Mouse (Mus musculus) cerebellum, adult 9-11 months (tissue): ENCODE measurements around the gene Ccdc28a.

Source experiments
- DNase-seq: peaks from one replicate; pipeline ENCODE4 v3.0.0; 2022

Gene Ccdc28a

DNA sequence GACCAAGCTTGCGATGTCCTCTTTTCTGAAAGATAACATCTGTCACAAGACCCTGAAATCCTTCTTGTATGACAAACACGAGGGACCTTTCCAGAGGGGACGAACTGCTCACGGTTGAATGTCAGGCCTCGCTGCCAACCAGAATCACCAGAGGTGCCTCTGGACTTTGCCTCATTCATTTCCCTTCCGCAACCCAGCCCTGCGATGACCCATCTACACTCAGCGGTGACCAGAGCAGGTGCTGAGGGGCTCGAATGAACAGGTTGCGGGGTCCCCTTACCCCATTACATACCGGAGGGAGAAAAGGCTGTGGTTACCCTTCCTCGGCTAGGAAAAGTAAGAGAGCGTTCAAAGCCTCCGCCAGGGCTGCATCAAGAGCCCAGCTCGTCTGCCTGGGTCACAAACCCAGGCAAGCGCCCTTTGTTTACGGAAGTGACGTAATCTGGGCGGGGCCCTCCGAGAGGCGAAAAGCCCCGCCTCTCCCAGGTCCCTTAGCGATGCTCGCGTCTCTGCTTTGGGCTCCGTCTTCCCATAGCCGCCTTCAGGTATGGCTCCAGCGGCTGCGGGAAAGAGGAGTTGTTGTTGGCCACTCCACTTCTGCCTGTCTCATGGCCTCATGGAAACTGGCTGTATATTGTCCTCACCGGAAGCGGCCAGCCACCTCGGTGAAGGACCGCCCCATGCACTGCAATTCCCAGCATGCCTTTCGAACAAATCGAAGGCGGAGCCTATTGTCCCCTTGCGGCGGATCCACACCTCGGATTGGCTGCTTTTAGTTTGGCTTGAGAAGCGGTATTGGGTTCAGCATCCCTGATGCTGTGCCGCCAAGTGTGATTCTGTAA, at the start of gene Ccdc28a:
Gene Ccdc28a, minus strand, starts transcription at position 439 of the 842 bp plus-strand sequence.
- peak; percentile 97 for DNase-seq

GRCm38 (mm10) chr10:18283991-18284390, 49.2 kb upstream of the Ccdc28a start:
- no peak for DNase-seq

DNA sequence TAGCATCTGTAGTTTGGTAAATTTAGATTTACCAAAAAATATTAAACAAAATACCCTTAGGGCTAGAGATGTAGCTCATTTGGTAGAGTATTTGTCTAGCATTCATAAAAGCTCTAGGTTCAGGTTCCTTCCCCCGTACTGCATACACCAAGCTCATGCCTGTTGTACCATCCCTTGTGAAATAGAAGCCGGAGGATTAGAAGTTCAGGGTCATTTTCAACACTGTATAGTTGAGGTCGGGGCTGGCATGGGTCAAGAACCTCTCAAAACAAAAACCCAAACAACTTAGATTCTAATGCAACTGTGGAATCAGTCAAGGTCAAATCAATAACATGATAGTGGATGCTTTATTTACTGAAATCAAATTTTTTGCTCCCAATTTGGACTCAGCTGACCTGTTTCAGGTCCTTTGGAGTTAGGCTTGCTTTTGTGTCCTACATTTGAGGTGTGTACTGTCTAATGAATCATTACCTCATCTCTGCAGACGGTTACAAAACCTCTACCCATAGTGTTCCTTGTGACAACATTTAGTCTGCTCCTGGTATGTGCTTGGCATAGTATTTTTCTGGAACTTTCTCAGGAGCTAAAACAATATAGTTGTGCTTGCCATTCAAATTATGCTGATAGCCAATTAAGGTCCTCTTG, 41.4 kb upstream of the Ccdc28a start:
- no peak for DNase-seq

GRCm38 (mm10) chr10:18251345-18251744, 16.5 kb upstream of the Ccdc28a start:
- no peak for DNase-seq

- DNase-seq, result no peak
These were observed 8.8 kb upstream of the Ccdc28a start for GRCm38 (mm10) chr10:18243614-18244013.

- peak; percentile 27 for DNase-seq
These were observed 2.4 kb upstream of the Ccdc28a start for GRCm38 (mm10) chr10:18237191-18237590.

DNA sequence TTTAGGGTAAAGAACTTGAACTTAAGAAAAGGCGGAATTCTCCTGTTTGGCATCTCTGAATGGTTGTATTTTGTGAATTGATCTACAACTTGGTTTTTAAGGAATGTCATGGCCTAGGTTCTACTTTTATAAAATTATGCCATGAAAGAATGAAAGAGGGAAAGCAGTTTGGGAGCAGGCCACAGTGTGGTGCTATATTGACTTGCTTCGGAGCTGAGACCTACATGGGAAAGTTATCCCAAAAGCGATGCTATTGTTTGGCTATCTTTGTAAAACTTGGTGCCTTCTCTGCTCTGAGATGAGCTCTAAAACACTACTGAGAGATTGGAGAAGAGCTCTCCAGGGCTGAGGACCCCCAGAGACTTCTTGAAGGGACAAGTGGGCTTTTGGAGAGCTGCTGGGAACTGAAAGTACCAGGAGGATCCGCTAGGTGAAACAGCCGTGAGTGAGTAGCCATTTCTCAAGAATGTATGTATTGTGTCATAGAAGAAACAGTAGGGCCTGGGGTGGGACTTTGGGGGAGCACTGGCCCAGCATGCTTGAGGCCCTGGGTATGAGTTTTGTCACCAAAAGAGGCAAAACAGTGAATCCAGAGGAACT, 1.6 kb upstream of the Ccdc28a start:
- DNase-seq, result no peak

DNA sequence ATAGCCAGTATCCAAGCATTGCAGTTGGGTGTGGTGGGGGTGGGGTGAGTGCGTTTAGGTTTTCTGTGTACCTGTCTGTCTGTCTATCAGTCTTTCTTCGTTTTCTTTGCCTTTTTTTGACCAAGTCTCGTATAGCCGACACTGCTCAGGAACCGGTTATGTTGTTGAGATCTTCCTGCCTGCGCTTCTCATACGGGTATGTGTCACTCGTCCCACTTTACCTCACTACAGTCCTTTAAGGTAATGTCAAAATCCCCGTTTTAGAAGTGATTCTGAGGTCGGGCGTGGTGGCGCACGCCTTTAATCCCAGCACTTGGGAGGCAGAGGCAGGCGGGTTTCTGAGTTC, 577 bp upstream of the Ccdc28a start:
- DNase-seq, result no peak

GRCm38 (mm10) chr10:18233891-18234290, 907 bp downstream of the Ccdc28a start:
- no peak for DNase-seq

DNA sequence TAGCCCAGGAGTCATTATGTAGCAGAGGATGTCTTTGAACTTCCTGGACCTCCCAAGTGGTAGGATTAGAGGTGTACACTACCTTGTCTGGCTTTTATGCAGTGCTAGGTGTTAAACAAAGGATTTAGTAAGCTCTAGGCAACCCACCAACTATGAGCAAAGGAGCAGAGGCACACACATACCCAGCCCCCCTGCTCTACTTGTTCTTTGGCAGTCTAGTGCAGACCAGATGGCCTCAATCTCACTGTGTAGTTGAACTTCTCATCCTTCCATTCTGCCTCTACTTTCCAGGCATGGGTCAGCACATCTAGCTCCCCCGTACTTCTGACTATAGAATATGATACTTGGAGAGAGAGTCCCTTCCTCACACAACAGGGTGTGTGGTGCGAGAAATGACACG, 10.4 kb downstream of the Ccdc28a start:
- DNase-seq, result peak; percentile 57

DNA sequence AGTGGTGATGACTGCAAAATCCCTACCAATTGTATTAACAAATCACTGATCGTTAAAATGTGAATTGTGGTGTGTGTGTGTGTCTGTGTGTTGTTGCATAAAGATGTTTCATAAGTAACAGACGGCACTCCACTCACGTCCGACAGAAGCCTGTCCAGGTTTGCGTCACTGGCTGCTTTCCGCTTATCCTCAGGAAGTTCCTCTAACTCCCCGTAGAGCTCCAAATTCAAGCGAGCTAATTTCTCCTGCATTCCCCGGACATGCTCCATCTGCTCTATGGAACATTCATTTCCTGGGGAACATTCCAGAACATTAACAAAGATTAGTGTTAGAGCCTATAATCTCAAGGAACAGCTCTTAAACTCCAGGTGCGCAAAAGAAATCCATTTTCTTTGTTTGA, 15.4 kb downstream of the Ccdc28a start:
- peak; percentile 65 for DNase-seq

DNA sequence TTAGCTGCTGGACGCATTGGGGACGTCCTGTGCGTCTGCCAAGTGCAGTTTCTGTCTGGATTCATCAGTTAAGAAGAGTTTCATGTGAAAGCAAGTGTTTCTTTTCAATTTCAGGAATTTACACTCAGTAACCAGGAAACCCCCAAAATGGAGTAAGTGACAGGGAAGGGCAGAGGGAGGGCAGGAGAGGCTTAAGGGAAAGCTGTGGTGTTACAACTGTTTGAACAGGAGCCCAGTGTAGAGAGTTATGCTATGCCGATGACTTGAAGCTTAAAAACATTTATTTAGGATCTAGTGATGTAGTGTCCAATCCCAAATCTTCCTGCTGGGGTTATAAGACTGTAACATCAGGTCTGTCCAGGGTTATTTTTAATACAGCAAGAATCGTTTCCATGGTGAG, 20.7 kb downstream of the Ccdc28a start:
- DNase-seq, result no peak

- no peak for DNase-seq
These were observed 21.4 kb downstream of the Ccdc28a start for GRCm38 (mm10) chr10:18213373-18213772.

- DNase-seq, result no peak
These were observed 24.1 kb downstream of the Ccdc28a start, which contains the start of gene Ect2l for GRCm38 (mm10) chr10:18210726-18211125. TSS of gene Ect2l (minus strand) at chr10:18210890.

DNA sequence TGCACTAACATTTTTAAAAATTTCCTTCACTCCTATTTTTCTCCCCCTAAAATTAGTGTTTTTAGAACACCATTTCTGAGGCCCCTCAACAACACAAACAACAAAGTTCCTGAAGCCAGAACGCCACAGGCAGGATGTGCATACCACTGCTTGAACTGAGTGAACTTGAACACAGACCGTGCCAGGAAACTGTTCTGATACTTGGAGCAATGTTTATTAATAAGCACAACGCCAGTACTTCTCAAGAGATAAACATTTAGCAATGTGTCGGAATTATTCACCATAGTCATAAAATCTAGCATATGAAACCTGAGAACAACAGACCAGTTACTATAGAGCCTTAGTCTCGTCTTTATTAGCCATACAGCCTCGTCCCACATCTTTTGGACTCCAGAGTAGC, 24.7 kb downstream of the Ccdc28a start:
- no peak for DNase-seq

GRCm38 (mm10) chr10:18204067-18204466, 30.7 kb downstream of the Ccdc28a start:
- no peak for DNase-seq

DNA sequence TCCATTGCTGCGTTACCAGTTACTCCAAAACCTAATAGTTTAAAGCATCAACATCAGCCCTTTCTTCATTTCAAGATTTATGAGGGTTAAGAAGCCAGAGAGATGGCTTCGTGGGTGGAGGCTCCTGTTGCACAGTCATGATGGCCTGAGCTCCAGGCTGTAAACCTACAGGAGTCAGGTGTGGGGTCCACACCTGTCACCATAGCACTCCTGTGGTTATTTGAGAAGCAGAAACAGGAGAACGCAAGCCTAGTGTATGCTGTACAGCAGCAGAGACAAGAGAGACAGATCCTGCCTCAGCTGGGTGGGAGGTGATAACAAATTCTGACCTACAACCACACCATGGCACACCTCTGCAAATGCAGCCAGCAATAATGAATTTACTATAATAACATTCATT, 32.4 kb downstream of the Ccdc28a start:
- DNase-seq, result no peak

DNA sequence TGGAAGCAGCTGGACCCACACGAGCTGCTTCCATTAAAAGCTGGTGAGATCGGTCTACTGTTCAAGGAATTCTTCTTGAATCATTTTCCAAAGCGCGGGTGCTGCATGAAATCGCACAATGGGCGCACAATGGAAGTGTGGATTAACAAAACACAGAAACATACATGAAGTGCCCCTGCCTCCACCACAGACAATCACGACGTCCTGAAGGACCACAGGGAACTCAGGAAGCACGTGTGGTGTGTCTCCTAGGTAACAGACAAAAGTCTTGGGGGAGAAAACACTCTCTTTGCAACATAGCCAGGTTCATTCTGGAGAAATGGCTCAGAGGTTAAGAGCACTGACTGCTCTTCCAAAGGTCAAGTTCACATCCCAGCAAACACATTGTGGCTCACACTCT, 34.1 kb downstream of the Ccdc28a start:
- DNase-seq, result no peak

GRCm38 (mm10) chr10:18199919-18200318, 34.9 kb downstream of the Ccdc28a start:
- no peak for DNase-seq

DNA sequence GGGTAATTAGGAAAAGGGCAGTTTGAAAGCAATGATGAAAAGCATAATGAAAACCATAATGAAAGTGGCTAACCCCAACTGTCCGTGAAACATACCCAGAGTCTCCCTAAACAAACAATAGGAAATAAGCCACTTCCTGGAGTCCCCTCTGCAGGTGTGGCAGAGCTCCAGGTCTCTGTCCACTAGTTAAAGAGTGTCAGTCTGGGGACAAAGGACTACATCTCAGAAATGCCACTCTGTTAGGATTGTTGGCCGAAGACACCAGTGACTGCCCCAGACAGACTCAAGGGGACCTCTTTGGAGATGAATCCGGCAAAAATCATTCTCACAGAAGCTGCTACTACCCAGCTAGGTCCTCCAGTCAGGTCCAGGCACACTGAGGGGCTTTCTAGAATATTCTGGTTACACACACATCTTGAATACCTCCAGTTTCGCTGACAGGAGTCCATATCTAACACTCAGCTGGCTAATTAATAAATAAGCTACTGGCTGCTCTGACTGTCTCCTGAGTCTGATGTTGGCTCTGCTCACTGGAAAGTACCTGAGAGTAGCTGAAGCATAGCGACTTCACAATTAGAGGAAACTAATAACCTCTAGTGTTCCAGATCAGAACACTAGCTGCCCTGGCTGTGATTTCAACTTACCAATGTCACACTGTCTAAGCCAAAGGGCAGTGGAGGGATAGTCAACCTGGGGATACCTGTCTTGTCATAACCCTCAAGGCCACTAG, 36.3 kb downstream of the Ccdc28a start:
- no peak for DNase-seq

DNA sequence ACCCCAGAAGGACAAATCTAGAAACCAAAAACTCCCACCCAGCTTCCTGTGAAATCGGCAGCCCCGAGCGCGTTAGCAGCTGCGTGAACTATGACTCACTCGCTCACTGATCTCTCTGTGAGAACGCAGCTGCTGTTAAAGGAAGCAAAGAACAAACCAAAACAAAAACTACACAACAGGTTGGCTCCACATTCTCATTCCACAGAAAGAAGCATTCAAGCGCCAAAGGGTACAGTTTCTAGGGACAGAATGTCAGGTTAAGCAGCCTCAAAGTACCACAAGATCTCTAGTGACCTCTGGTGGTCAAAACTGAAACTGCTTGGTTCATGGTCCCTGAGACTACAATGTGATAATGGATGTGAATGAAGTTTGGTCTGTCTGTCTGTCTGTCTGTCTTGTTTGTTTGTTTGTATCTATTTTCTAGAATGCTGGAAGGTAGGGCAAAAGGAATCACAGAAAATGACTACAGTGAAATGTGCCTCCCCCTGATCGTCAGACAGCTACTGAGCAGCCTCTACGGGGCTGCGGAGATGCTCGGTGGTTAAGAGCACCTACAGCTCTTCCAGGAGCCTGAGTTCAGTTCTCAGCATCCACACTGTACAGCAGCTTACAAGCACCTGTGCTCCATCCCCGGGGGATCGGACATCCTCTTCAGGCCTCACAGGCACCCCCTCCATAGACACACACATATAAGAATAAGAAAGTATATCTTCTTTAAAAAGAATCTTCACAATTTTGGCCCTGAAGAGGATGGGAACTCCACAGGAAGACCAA, 37.4 kb downstream of the Ccdc28a start:
- peak; percentile 57 for DNase-seq

GRCm38 (mm10) chr10:18194737-18195141, 40.1 kb downstream of the Ccdc28a start:
- DNase-seq, result no peak

DNA sequence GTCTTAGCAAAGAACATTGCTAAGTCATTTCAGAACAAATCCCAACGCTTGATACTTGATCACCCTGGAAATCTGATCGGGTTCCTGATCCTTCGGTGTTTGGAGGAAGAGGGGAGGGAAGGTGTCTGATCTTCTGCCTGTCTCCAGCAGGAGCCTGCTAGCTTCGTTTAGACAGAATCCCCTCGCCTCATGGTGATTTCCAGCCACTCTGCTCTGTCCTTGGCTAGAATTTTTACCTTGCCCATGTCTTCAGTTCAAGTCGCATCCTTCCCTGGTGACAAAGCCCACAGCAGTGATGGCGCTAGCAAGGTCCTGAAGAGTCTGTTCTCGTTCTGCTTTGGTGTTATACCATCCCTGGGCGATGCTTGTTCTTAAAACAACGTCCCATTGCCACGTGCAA, 40.6 kb downstream of the Ccdc28a start:
- DNase-seq, result no peak
